Mouse (Mus musculus) CH12.LX (cell line): ENCODE data around the gene Rapgef4. TPM values are rescaled to one million over a fixed set of nuclear protein-coding genes. Genes with fewer than 3 reads are reported as not detected.

Experiments used
- DNase-seq: peaks from one replicate; pipeline ENCODE4 v3.0.0-alpha.2; 2013; ENCODE audit errors: extremely low read depth
- H3K27ac ChIP-seq: 2 replicates; pipeline ENCODE4 v1.5.1; 2012; ENCODE audit warnings: low read depth, mild to moderate bottlenecking, control low read depth, moderate library complexity; ENCODE audit not compliant: insufficient read depth
- H3K27me3 ChIP-seq: replicated peaks from 2 replicates; pipeline ENCODE3; 2012; ENCODE audit warnings: inconsistent platforms
- H3K36me3 ChIP-seq, 2 experiments: replicated peaks in 1 of 2; 2 replicates each; pipeline versions ENCODE3 to v1.6.1; 2012; ENCODE audit warnings: inconsistent platforms in 1 of 2, low read length in 1 of 2, mild to moderate bottlenecking in 1 of 2, mixed read lengths in 1 of 2, moderate library complexity in 1 of 2; ENCODE audit not compliant: control insufficient read depth in 1 of 2, insufficient read depth in 1 of 2
- H3K4me1 ChIP-seq, 2 experiments: 2 replicates each; pipeline ENCODE4 v1.6.1; 2012; ENCODE audit warnings: inconsistent platforms in 1 of 2, moderate library complexity in 1 of 2; ENCODE audit not compliant: insufficient read depth in 2 of 2, control insufficient read depth in 1 of 2
- H3K4me2 ChIP-seq: 2 replicates; pipeline ENCODE4 v1.6.1; 2012; ENCODE audit warnings: low read depth, mild to moderate bottlenecking, control low read depth; ENCODE audit not compliant: poor library complexity, insufficient read depth, severe bottlenecking
- H3K4me3 ChIP-seq, 3 experiments: fragments of 150-350 bp in 1 of 3; sonication (generic) in 1 of 3; replicated peaks in 1 of 3; 2 replicates each; pipeline versions ENCODE3 to v1.5.1; 2011 to 2012; ENCODE audit warnings: low read depth in 2 of 3, low read length in 2 of 3, mild to moderate bottlenecking in 2 of 3, moderate library complexity in 2 of 3, control low read depth in 1 of 3, improper control_type of control experiment in 1 of 3, inconsistent platforms in 1 of 3, mixed read lengths in 1 of 3; ENCODE audit not compliant: poor library complexity in 1 of 3
- H3K79me2 ChIP-seq: replicated peaks from 2 replicates; pipeline ENCODE4 v1.6.1; 2012; ENCODE audit warnings: mild to moderate bottlenecking, moderate library complexity; ENCODE audit not compliant: control insufficient read depth, poor library complexity, insufficient read depth, severe bottlenecking; ENCODE audit errors: extremely low read depth
- H3K9ac ChIP-seq: 2 replicates; pipeline ENCODE4 v1.6.1; 2012; ENCODE audit warnings: low read depth, mild to moderate bottlenecking, control low read depth, moderate library complexity; ENCODE audit not compliant: insufficient read depth
- H3K9me3 ChIP-seq: replicated peaks from 2 replicates; pipeline ENCODE3; 2012; ENCODE audit warnings: low read length, inconsistent platforms, mixed read lengths
- CHD1 ChIP-seq: IDR thresholded peaks from 2 replicates; pipeline ENCODE4 v1.6.1; 2012; ENCODE audit warnings: low read depth, low read length, improper control_type of control experiment, inconsistent platforms
- E2F4 ChIP-seq: IDR thresholded peaks from 2 replicates; pipeline ENCODE4 v1.6.1; 2011; ENCODE audit warnings: low read depth, low read length, improper control_type of control experiment; ENCODE audit not compliant: insufficient replicate concordance
- ELF1 ChIP-seq: IDR thresholded peaks from 2 replicates; pipeline ENCODE4 v1.6.1; 2014; ENCODE audit warnings: low read depth, mild to moderate bottlenecking, inconsistent platforms, low read length, improper control_type of control experiment
- EP300 ChIP-seq: IDR thresholded peaks from 2 replicates; pipeline ENCODE4 v1.6.1; 2011; ENCODE audit warnings: low read length, improper control_type of control experiment
- ETS1 ChIP-seq: conservative IDR thresholded peaks from 2 replicates; pipeline ENCODE4 v1.6.1; 2012; ENCODE audit warnings: low read depth, mild to moderate bottlenecking, inconsistent platforms, low read length, improper control_type of control experiment, moderate library complexity
- GABPA ChIP-seq: IDR thresholded peaks from 2 replicates; pipeline ENCODE4 v1.6.1; 2012; ENCODE audit warnings: low read depth, low read length, improper control_type of control experiment, inconsistent platforms; ENCODE audit not compliant: insufficient replicate concordance
- HCFC1 ChIP-seq: IDR thresholded peaks from 2 replicates; pipeline ENCODE4 v1.6.1; 2012; ENCODE audit warnings: low read depth, mild to moderate bottlenecking, inconsistent platforms, low read length, improper control_type of control experiment
- IRF4 ChIP-seq: IDR thresholded peaks from 2 replicates; pipeline ENCODE4 v1.6.1; 2014; ENCODE audit warnings: low read depth, mild to moderate bottlenecking, inconsistent platforms, low read length, improper control_type of control experiment
- JUN ChIP-seq: IDR thresholded peaks from 2 replicates; pipeline ENCODE4 v1.6.1; 2011; ENCODE audit warnings: low read depth, mild to moderate bottlenecking, low read length, improper control_type of control experiment, moderate library complexity; ENCODE audit not compliant: insufficient read depth
- JUND ChIP-seq: conservative IDR thresholded peaks from 2 replicates; pipeline ENCODE4 v1.6.1; 2011; ENCODE audit warnings: low read depth, low read length, improper control_type of control experiment
- KAT2A ChIP-seq: IDR thresholded peaks from 2 replicates; pipeline ENCODE4 v1.6.1; 2012; ENCODE audit warnings: low read length, improper control_type of control experiment, inconsistent platforms; ENCODE audit not compliant: insufficient replicate concordance
- MAX ChIP-seq: IDR thresholded peaks from 2 replicates; pipeline ENCODE4 v1.6.1; 2011; ENCODE audit warnings: low read length, improper control_type of control experiment
- MAZ ChIP-seq: IDR thresholded peaks from 2 replicates; pipeline ENCODE4 v1.6.1; 2012; ENCODE audit warnings: low read depth, mild to moderate bottlenecking, inconsistent platforms, low read length, improper control_type of control experiment, moderate library complexity
- MEF2A ChIP-seq: IDR thresholded peaks from 2 replicates; pipeline ENCODE4 v1.6.1; 2014; ENCODE audit warnings: low read depth, mild to moderate bottlenecking, inconsistent platforms, low read length, improper control_type of control experiment, borderline replicate concordance
- MYC ChIP-seq: IDR thresholded peaks from 2 replicates; pipeline ENCODE4 v1.6.1; 2011; ENCODE audit warnings: low read depth, mild to moderate bottlenecking, improper control_type of control experiment, low read length
- NELFE ChIP-seq: IDR thresholded peaks from 2 replicates; pipeline ENCODE4 v1.6.1; 2011; ENCODE audit warnings: low read depth, low read length, improper control_type of control experiment
- NRF1 ChIP-seq: IDR thresholded peaks from 2 replicates; pipeline ENCODE4 v1.6.1; 2014; ENCODE audit warnings: low read depth, mild to moderate bottlenecking, inconsistent platforms, low read length, improper control_type of control experiment, moderate library complexity
- PAX5 ChIP-seq: IDR thresholded peaks from 2 replicates; pipeline ENCODE4 v1.6.1; 2012; ENCODE audit warnings: low read length, inconsistent platforms, mixed read lengths
- POLR2A ChIP-seq: IDR thresholded peaks from 2 replicates; pipeline ENCODE4 v1.6.1; 2011; ENCODE audit warnings: low read depth, mild to moderate bottlenecking, improper control_type of control experiment, low read length
- POLR2AphosphoS2 ChIP-seq: IDR thresholded peaks from 2 replicates; pipeline ENCODE4 v1.6.1; 2011; ENCODE audit warnings: low read depth, low read length, improper control_type of control experiment
- SIN3A ChIP-seq: IDR thresholded peaks from 2 replicates; pipeline ENCODE4 v1.6.1; 2012; ENCODE audit warnings: low read length, improper control_type of control experiment, inconsistent platforms
- SMC3 ChIP-seq: IDR thresholded peaks from 2 replicates; pipeline ENCODE4 v1.6.1; 2011; ENCODE audit warnings: low read depth, low read length, improper control_type of control experiment
- UBTF ChIP-seq: IDR thresholded peaks from 2 replicates; pipeline ENCODE4 v1.6.1; 2012; ENCODE audit warnings: low read depth, mild to moderate bottlenecking, inconsistent platforms, low read length, improper control_type of control experiment, moderate library complexity
- USF2 ChIP-seq: conservative IDR thresholded peaks from 2 replicates; pipeline ENCODE4 v1.6.1; 2011; ENCODE audit warnings: low read depth, low read length, improper control_type of control experiment
- ZKSCAN1 ChIP-seq: IDR thresholded peaks from 2 replicates; pipeline ENCODE4 v1.6.1; 2012; ENCODE audit warnings: low read depth, inconsistent platforms, low read length, improper control_type of control experiment, borderline replicate concordance
- ZNF384 ChIP-seq: IDR thresholded peaks from 2 replicates; pipeline ENCODE4 v1.6.1; 2012; ENCODE audit warnings: low read depth, low read length, improper control_type of control experiment, inconsistent platforms
- dilution Hi-C: fragments of 300-500 bp; cut with MboI; formaldehyde crosslinking; loops from 2 replicates; pipeline ENCODE4 v1.14.3; 2020; ENCODE audit warnings: low sequenced_read_pairs; ENCODE audit not compliant: extremely low pct_unique_long_range_greater_than_20kb, extremely low pct_ligation_motif_present
- in situ Hi-C: fragments of 300-500 bp; cut with MboI; formaldehyde crosslinking; loops from 3 replicates; pipeline ENCODE4 v1.14.3; 2019; ENCODE audit warnings: low sequenced_read_pairs, low pct_ligation_motif_present, low pct_unique_long_range_greater_than_20kb, mixed read lengths
- polyA plus RNA-seq: library from polyadenylated mRNA; unstranded; fragments of >175 nt; gene quantifications from 2 replicates; pipeline ENCODE4 v1.2.1, GENCODE M21; 2012; ENCODE audit warnings: low read depth; ENCODE audit not compliant: insufficient read length
- total RNA-seq, 2 experiments: library from RNA; depleted of rRNA; stranded (reverse); fragments of 300-350 nt in 1 of 2; fragments of >200 nt in 1 of 2; gene quantifications; 2 replicates each; pipeline ENCODE4 v1.2.3; 2012 to 2014

Gene Rapgef4
- total and polyA plus RNA-seq, 3 experiments = 0.12 to 0.13 TPM; not detected in 1

GRCm38 (mm10) chr2:72288932-72289534 is 308.0 kb downstream of the Rapgef4 start:
- peaks cover 0 to 29% of the 10 kb centered on the region in 2 experiments; a peak in 2 of 4 replicates for H3K4me1 ChIP-seq
- in situ Hi-C loops = no loop called here

GRCm38 (mm10) chr2:72291103-72291502 is 310.1 kb downstream of the Rapgef4 start:
- Histone ChIP-seq H3K36me3 (peaks cover 0 to 2% of the 10 kb centered on the region in 2 experiments), H3K27me3 (no peaks in the 10 kb centered on the region), H3K9me3 (no peaks in the 10 kb centered on the region), H3K4me3 (no peak overlapping the region), H3K79me2 (no peaks in the 10 kb centered on the region), H3K9ac (no peak overlapping the region), H3K4me2 (no peak overlapping the region), H3K4me1 (peaks cover 0 to 29% of the 10 kb centered on the region in 2 experiments; a peak in 2 of 4 replicates), H3K27ac (no peak overlapping the region)
- in situ Hi-C loops = no loop called here
- dilution Hi-C loops = no loop called here
- no peak for DNase-seq
- TF ChIP-seq HCFC1 (no peak), IRF4 (no peak), UBTF (no peak), SIN3A (no peak), NRF1 (no peak), MYC (no peak), MAX (no peak), GABPA (no peak), KAT2A (no peak), ZKSCAN1 (no peak), JUND (no peak), EP300 (no peak), PAX5 (no peak), ELF1 (no peak), JUN (no peak), USF2 (no peak), E2F4 (no peak), NELFE (no peak)

More at GRCm38 (mm10) chr2:72288932-72289534, 308.0 kb downstream of the Rapgef4 start:
- Histone ChIP-seq H3K36me3 (no peaks in the 10 kb centered on the region), H3K27ac (no peak overlapping the region), H3K79me2 (no peaks in the 10 kb centered on the region), H3K4me3 (no peak overlapping the region), H3K27me3 (no peaks in the 10 kb centered on the region), H3K4me2 (no peak overlapping the region), H3K9ac (no peak overlapping the region), H3K9me3 (no peaks in the 10 kb centered on the region)
- dilution Hi-C loops = no loop called here
- no peak for DNase-seq
- TF ChIP-seq CHD1 (no peak), ZNF384 (no peak), JUND (no peak), NELFE (no peak), POLR2AphosphoS2 (no peak), ZKSCAN1 (no peak), POLR2A (no peak), USF2 (no peak), E2F4 (no peak), IRF4 (no peak), MAZ (no peak), GABPA (no peak), MEF2A (no peak), SIN3A (no peak), SMC3 (no peak), ETS1 (no peak), MYC (no peak), PAX5 (no peak)
